Mouse (Mus musculus): ENCODE results near the gene Vmn1r28. TPM values are rescaled to one million over a fixed set of nuclear protein-coding genes. Genes with fewer than 3 reads are reported as not detected.
"Not testable (repeated sequence)": the region's sequence is repeated elsewhere in the genome, so short reads cannot be mapped to it uniquely, and the experiment has no call there.

The Vmn1r28 gene
- polyA plus RNA-seq (2015; fragmentation: Nextera tagmentation; extraction: Ambion mirVana), result not detected in 2 replicates

GRCm38 (mm10) chr6:58261737-58262136 is at the start of gene Vmn1r28:
Vmn1r28 (plus strand) TSS chr6:58262037.
- no peak within 1 kb of the TSS for H3K9ac ChIP-seq (replicated peaks)
- WGBS, result 88% methylated on average over 1 of the region's 1 CpGs
- no peaks in the 10 kb centered on the region for H3K36me3 ChIP-seq
- no peak for ATAC-seq
- no peaks in the 10 kb centered on the region for H3K27me3 ChIP-seq
- H3K9me3 ChIP-seq, result no peaks in the 10 kb centered on the region
- H3K4me3 ChIP-seq (replicated peaks), result no peak within 1 kb of the TSS
- H3K4me2 ChIP-seq (replicated peaks), result no peak within 1 kb of the TSS
- H3K4me1 ChIP-seq (replicated peaks), result no peaks in the 10 kb centered on the region
- no peak within 1 kb of the TSS for H3K27ac ChIP-seq

- H3K36me3 ChIP-seq, result no peaks in the 10 kb centered on the region
- H3K4me1 ChIP-seq (replicated peaks), result no peaks in the 10 kb centered on the region
- no peaks in the 10 kb centered on the region for H3K27me3 ChIP-seq
- no peak overlapping the region for H3K4me3 ChIP-seq (replicated peaks)
- no peak for ATAC-seq
- H3K9ac ChIP-seq (replicated peaks), result no peak overlapping the region
- H3K27ac ChIP-seq, result no peak overlapping the region
- H3K4me2 ChIP-seq (replicated peaks), result no peak overlapping the region
- 79% methylated on average over 2 of the region's 2 CpGs for WGBS
- no peaks in the 10 kb centered on the region for H3K9me3 ChIP-seq
Measured at GRCm38 (mm10) chr6:58216119-58216518, 45.7 kb upstream of the Vmn1r28 start.

- Histone ChIP-seq H3K9me3 (no peaks in the 10 kb centered on the region), H3K27me3 (no peaks in the 10 kb centered on the region), H3K4me3 (replicated peaks) (no peak within 1 kb of the TSS), H3K4me1 (replicated peaks) (no peaks in the 10 kb centered on the region), H3K36me3 (no peaks in the 10 kb centered on the region), H3K27ac (no peak within 1 kb of the TSS), H3K9ac (replicated peaks) (no peak within 1 kb of the TSS), H3K4me2 (replicated peaks) (no peak within 1 kb of the TSS)
- no peak for ATAC-seq
- 87% methylated on average over 2 of the region's 2 CpGs for WGBS
Measured at GRCm38 (mm10) chr6:58218721-58219120, 43.1 kb upstream of the Vmn1r28 start, which contains the start of gene Vmn1r27. Vmn1r27 (minus strand) TSS chr6:58218821.

GRCm38 (mm10) chr6:58279661-58280060 is 17.8 kb downstream of the Vmn1r28 start:
- ATAC-seq, H3K9me3 ChIP-seq: not testable (repeated sequence)
- 100% methylated on average over 1 of the region's 1 CpGs for WGBS

GRCm38 (mm10) chr6:58292201-58292600 is 30.4 kb downstream of the Vmn1r28 start:
- WGBS, result 59% methylated on average over 2 of the region's 2 CpGs
- no peak overlapping the region for H3K27ac ChIP-seq
- H3K4me2 ChIP-seq (replicated peaks), result no peak overlapping the region
- no peak overlapping the region for H3K4me3 ChIP-seq (replicated peaks)
- H3K9ac ChIP-seq (replicated peaks), result no peak overlapping the region
- H3K36me3 ChIP-seq, result no peaks in the 10 kb centered on the region
- ATAC-seq, result no peak
- no peaks in the 10 kb centered on the region for H3K4me1 ChIP-seq (replicated peaks)
- no peaks in the 10 kb centered on the region for H3K27me3 ChIP-seq
- no peaks in the 10 kb centered on the region for H3K9me3 ChIP-seq

More at GRCm38 (mm10) chr6:58279661-58280060, 17.8 kb downstream of the Vmn1r28 start:
- not testable (repeated sequence) for H3K9ac ChIP-seq (replicated peaks); H3K27me3 ChIP-seq; H3K4me2 ChIP-seq (replicated peaks); H3K36me3 ChIP-seq; H3K27ac ChIP-seq; H3K4me3 ChIP-seq (replicated peaks); H3K4me1 ChIP-seq (replicated peaks)

- not testable (repeated sequence) for H3K4me2 ChIP-seq (replicated peaks); H3K27me3 ChIP-seq; H3K4me1 ChIP-seq (replicated peaks); H3K27ac ChIP-seq; H3K4me3 ChIP-seq (replicated peaks); H3K36me3 ChIP-seq; ATAC-seq; H3K9ac ChIP-seq (replicated peaks); H3K9me3 ChIP-seq
- WGBS, result 83% methylated on average over 19 of the region's 19 CpGs
Measured at GRCm38 (mm10) chr6:58298511-58298910, 36.7 kb downstream of the Vmn1r28 start.

GRCm38 (mm10) chr6:58301249-58301648 is 39.4 kb downstream of the Vmn1r28 start, which contains the start of gene Vmn1r29:
Vmn1r29 (plus strand) TSS chr6:58301549.
- Histone ChIP-seq H3K9me3 (no peaks in the 10 kb centered on the region), H3K4me1 (replicated peaks) (no peaks in the 10 kb centered on the region), H3K36me3 (no peaks in the 10 kb centered on the region), H3K27ac (no peak within 1 kb of the TSS), H3K9ac (replicated peaks) (no peak within 1 kb of the TSS), H3K4me2 (replicated peaks) (no peak within 1 kb of the TSS), H3K4me3 (replicated peaks) (no peak within 1 kb of the TSS), H3K27me3 (no peaks in the 10 kb centered on the region)
- no peak for ATAC-seq

Other genes starting within 250 kb of the Vmn1r28 start
- gene Vmn1r26, start 246.9 kb upstream of the Vmn1r28 start, polyA plus RNA-seq (2015; fragmentation: Nextera tagmentation; extraction: Ambion mirVana), result not detected in 2 replicates
- not detected in 2 replicates for gene Vmn1r27, start 43.2 kb upstream of the Vmn1r28 start, polyA plus RNA-seq (2015; fragmentation: Nextera tagmentation; extraction: Ambion mirVana)
- not detected in 2 replicates for gene Vmn1r29, start 39.5 kb downstream of the Vmn1r28 start, polyA plus RNA-seq (2015; fragmentation: Nextera tagmentation; extraction: Ambion mirVana)
- not detected in 2 replicates for gene Vmn1r30, start 181.3 kb downstream of the Vmn1r28 start, polyA plus RNA-seq (2015; fragmentation: Nextera tagmentation; extraction: Ambion mirVana)
- gene Vmn1r31, start 213.3 kb downstream of the Vmn1r28 start, polyA plus RNA-seq (2015; fragmentation: Nextera tagmentation; extraction: Ambion mirVana), result not detected in 2 replicates

Data from midbrain, embryonic 13.5 days (tissue).